Mouse (Mus musculus) adipose tissue, adult 10 weeks (tissue): ENCODE measurements around the gene Socs2. TPM values are rescaled to one million over a fixed set of nuclear protein-coding genes. Genes with fewer than 3 reads are reported as not detected.

Source experiments
- polyA plus RNA-seq: library from polyadenylated mRNA; stranded (reverse); fragments of 350-450 nt; fragmentation: Illumina TruSeq; extraction: RNeasy Lipid Tissue Mini Kit (QIAGEN cat#74804); gene quantifications from one replicate; pipeline ENCODE4 v1.2.3, GENCODE M21; 2014; ENCODE audit warnings: low read depth, low replicate concordance

Socs2 gene
- polyA plus RNA-seq = 14.5 TPM

DNA sequence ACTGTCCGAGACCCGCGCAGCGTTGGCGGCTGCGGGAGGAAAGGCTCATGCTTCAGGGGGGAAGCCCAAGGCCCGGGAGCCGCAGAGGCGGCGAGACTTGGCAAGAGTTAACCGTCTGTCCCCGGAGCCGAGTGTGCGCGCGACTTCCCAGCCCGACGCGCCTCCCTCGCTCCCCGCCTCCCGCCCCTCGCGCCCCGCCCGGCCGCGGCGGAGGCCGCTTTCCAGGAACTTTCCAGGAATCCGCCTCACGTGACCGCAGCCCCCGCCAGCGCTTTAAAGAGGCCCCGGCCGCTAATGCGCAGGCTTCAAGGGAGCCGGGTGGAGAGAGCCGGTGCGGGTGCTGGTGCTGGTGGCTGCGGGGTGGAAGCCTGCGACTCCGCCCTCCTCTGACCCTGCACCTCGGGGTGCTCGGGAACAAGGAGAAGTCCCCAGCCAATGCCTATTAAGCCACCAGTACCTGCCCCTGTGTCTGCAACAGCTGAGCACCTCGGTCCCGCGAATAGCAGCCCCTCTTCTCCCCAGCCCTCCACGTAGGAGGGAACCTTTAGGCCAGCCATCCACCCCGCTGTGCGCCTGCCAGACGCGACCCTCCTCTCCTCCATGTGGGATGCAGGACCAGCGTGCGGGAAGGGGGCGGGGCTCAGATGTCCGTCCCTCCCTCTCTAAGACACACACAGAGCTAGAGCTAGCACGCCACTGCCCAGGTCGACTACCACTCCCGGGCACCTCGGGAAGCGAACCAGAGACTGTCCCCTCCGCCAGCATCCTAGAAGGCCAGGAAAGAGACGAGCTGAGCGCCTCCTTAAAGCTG is at the start of gene Socs2:
Socs2 (minus strand) TSS at position 496 of the 811 bp plus-strand sequence.

Other genes starting within 250 kb of the Socs2 start
- 14.0 TPM for gene Cradd, start 93.0 kb downstream of the Socs2 start, polyA plus RNA-seq
- gene Mrpl42, start 84.8 kb upstream of the Socs2 start, polyA plus RNA-seq = 111 TPM
- 118 TPM for gene Ube2n, start 98.0 kb upstream of the Socs2 start, polyA plus RNA-seq
- gene Nudt4, start 147.0 kb upstream of the Socs2 start, polyA plus RNA-seq = 121 TPM